19 mouse cellular contexts compared by ENCODE assay signal in genomic region chr4:124047898-124048297, GRCm38 (mm10).
DNase-seq lines count a peak whose midpoint lies in the region; ATAC-seq and TF ChIP-seq lines count a peak whose summit lies in the region.
"Had no signal": no experiment of that assay in that cellular context is flagged by ENCODE, and none has a peak within 500 bp of the region (broad histone marks: within the 10 kb centered on the region; RNA-seq: fewer than 3 reads in every experiment).

No protein-coding gene starts in this region.

- peak overlapping the region; percentile 62; the same call in 1 of the 2 replicates for H3K27ac ChIP-seq in forebrain, embryonic 11.5 days (ENCODE audit: low read depth, low read length)
- H3K27ac ChIP-seq in forebrain, postnatal 0 days (ENCODE audit: low read depth, low read length): 0 out of 2 replicates have a peak overlapping the region, but pooled peaks have one; percentile 45
- H3K27ac ChIP-seq in limb, embryonic 12.5 days: peak overlapping the region; percentile 50; the same call in 1 of the 2 replicates
- peak overlapping the region; percentile 57; the same call in 1 of the 2 replicates for H3K27ac ChIP-seq in neural tube, embryonic 12.5 days
- H3K27ac ChIP-seq: embryonic facial prominence, embryonic 13.5 days; kidney, postnatal 0 days; liver, embryonic 15.5 days had no signal

- no peak for TF ChIP-seq CTCF in forebrain, postnatal 0 days (IDR thresholded peaks at IDR 0.05; ENCODE audit: low read depth)

- H3K4me1 ChIP-seq in forebrain, embryonic 11.5 days (replicated peaks; ENCODE audit: control insufficient read depth, insufficient read depth, low read length): peaks cover 9% of the 10 kb centered on the region
- H3K4me1 ChIP-seq in forebrain, postnatal 0 days (ENCODE audit: insufficient read depth): no peaks in the 10 kb centered on the region; the same call in 1 of the 2 replicates
- H3K4me1 ChIP-seq in limb, embryonic 12.5 days (replicated peaks): peaks cover 14% of the 10 kb centered on the region
- peaks cover 15% of the 10 kb centered on the region for H3K4me1 ChIP-seq in neural tube, embryonic 12.5 days

- no peaks in the 10 kb centered on the region for H3K9me3 ChIP-seq in forebrain, embryonic 11.5 days (ENCODE audit: control insufficient read depth, low read length)
- H3K9me3 ChIP-seq in forebrain, postnatal 0 days (ENCODE audit: low read length): no peaks in the 10 kb centered on the region
- no peaks in the 10 kb centered on the region for H3K9me3 ChIP-seq in limb, embryonic 12.5 days
- H3K9me3 ChIP-seq in neural tube, embryonic 12.5 days: no peaks in the 10 kb centered on the region
- H3K9me3 ChIP-seq: embryonic facial prominence, embryonic 13.5 days; G1E; liver, embryonic 15.5 days had no signal

- no peak overlapping the region for H3K4me3 ChIP-seq in forebrain, embryonic 11.5 days (ENCODE audit: low read depth, low read length)
- no peak overlapping the region for H3K4me3 ChIP-seq in forebrain, postnatal 0 days (ENCODE audit: low read depth, low read length)
- H3K4me3 ChIP-seq in limb, embryonic 12.5 days (replicated peaks): no peak overlapping the region
- H3K4me3 ChIP-seq in neural tube, embryonic 12.5 days: no peak overlapping the region
- H3K4me3 ChIP-seq: embryonic facial prominence, embryonic 13.5 days; liver, embryonic 15.5 days had no signal

- no peak overlapping the region for H3K4me2 ChIP-seq in forebrain, embryonic 11.5 days (ENCODE audit: low read depth, low read length, severe bottlenecking)
- H3K4me2 ChIP-seq in forebrain, postnatal 0 days (ENCODE audit: low read depth): no peak overlapping the region
- no peak overlapping the region for H3K4me2 ChIP-seq in limb, embryonic 12.5 days
- no peak overlapping the region; the same call in 1 of the 2 replicates for H3K4me2 ChIP-seq in neural tube, embryonic 12.5 days (replicated peaks)
- H3K4me2 ChIP-seq: embryonic facial prominence, embryonic 13.5 days; liver, embryonic 15.5 days had no signal

- no peak overlapping the region for H3K9ac ChIP-seq in forebrain, embryonic 11.5 days (ENCODE audit: low read length)
- no peak overlapping the region; the same call in 1 of the 2 replicates for H3K9ac ChIP-seq in forebrain, postnatal 0 days
- no peak overlapping the region for H3K9ac ChIP-seq in limb, embryonic 12.5 days (replicated peaks)
- H3K9ac ChIP-seq in neural tube, embryonic 12.5 days: no peak overlapping the region
- H3K9ac ChIP-seq: embryonic facial prominence, embryonic 13.5 days; liver, embryonic 15.5 days had no signal

- ATAC-seq in forebrain, embryonic 11.5 days (replicated peaks; ENCODE audit: low FRiP score): peak; percentile 60
- ATAC-seq in forebrain, postnatal 0 days: no peak
- 0 out of 2 replicates have a peak, but pooled peaks have one; percentile 31 for ATAC-seq in limb, embryonic 12.5 days (ENCODE audit: insufficient number of reproducible peaks, insufficient read depth, low FRiP score, low TSS enrichment, low read depth)
- peak; percentile 52 for ATAC-seq in neural tube, embryonic 12.5 days (ENCODE audit: low FRiP score, low read depth)
- ATAC-seq: intestine, postnatal 0 days had no signal

- WGBS in forebrain, embryonic 11.5 days: 65% methylated on average over 3 of the region's 3 CpGs
- WGBS in forebrain, postnatal 0 days: 46% methylated on average over 3 of the region's 3 CpGs
- WGBS in limb, embryonic 12.5 days: 35% methylated on average over 3 of the region's 3 CpGs
- 40% methylated on average over 3 of the region's 3 CpGs for WGBS in neural tube, embryonic 12.5 days

- H3K36me3 ChIP-seq in forebrain, embryonic 11.5 days (ENCODE audit: control insufficient read depth, insufficient read depth, low read length): no peaks in the 10 kb centered on the region
- no peaks in the 10 kb centered on the region for H3K36me3 ChIP-seq in forebrain, postnatal 0 days (ENCODE audit: insufficient read depth)
- H3K36me3 ChIP-seq in limb, embryonic 12.5 days: no peaks in the 10 kb centered on the region
- H3K36me3 ChIP-seq in neural tube, embryonic 12.5 days: no peaks in the 10 kb centered on the region
- H3K36me3 ChIP-seq: embryonic facial prominence, embryonic 13.5 days; G1E; liver, embryonic 15.5 days had no signal

- no peak for DNase-seq in forebrain, embryonic 11.5 days (ENCODE audit: low spot score)
- DNase-seq in forebrain, postnatal 0 days: no peak
- no peak for DNase-seq in embryo, embryonic 10.5 days (ENCODE audit: low spot score)
- no peak for DNase-seq in adrenal gland, postnatal 36 days
- DNase-seq in left cerebral cortex, adult 11 months (ENCODE audit: low spot score): no peak
- DNase-seq: cerebellum, adult 11-12 months; gastrocnemius, postnatal 10 days; heart, postnatal 14 days; left cerebral cortex, postnatal 4 days; lung, postnatal 4 days; right cerebral cortex, postnatal 14 days; thymus, postnatal 4 days had no signal

- no peaks in the 10 kb centered on the region for H3K27me3 ChIP-seq in forebrain, embryonic 11.5 days (ENCODE audit: control insufficient read depth, insufficient read depth, low read length)
- H3K27me3 ChIP-seq in forebrain, postnatal 0 days (ENCODE audit: insufficient read depth, low read length): no peaks in the 10 kb centered on the region
- H3K27me3 ChIP-seq in limb, embryonic 12.5 days: no peaks in the 10 kb centered on the region
- H3K27me3 ChIP-seq in neural tube, embryonic 12.5 days (replicated peaks): 0 out of 2 replicates have a peak, but pooled peaks cover 6% of the 10 kb centered on the region
- H3K27me3 ChIP-seq: embryonic facial prominence, embryonic 13.5 days; liver, embryonic 15.5 days had no signal
